Comparison of ENCODE assay signal across 29 mouse cellular contexts in genomic region chr4:105630595-105631369, GRCm38 (mm10).
DNase-seq lines count a peak whose midpoint lies in the region; ATAC-seq and TF ChIP-seq lines count a peak whose summit lies in the region.
"Had no signal": no experiment of that assay in that cellular context is flagged by ENCODE, and none has a peak within 500 bp of the region (broad histone marks: within the 10 kb centered on the region; RNA-seq: fewer than 3 reads in every experiment).

No protein-coding gene starts in this region.

- H3K4me2 ChIP-seq in heart, embryonic 12.5 days = no peak overlapping the region
- H3K4me2 ChIP-seq: embryonic facial prominence, embryonic 12.5 days; liver, embryonic 12.5 days; midbrain, embryonic 15.5 days; neural tube, embryonic 15.5 days had no signal

- TF ChIP-seq CTCF in lung, adult 2 months (IDR thresholded peaks at IDR 0.05; ENCODE audit: insufficient read depth, low read length) = no peak

- H3K9me3 ChIP-seq in heart, embryonic 12.5 days (replicated peaks) = no peaks in the 10 kb centered on the region
- H3K9me3 ChIP-seq: embryonic facial prominence, embryonic 12.5 days; liver, embryonic 12.5 days; midbrain, embryonic 10.5 days; midbrain, embryonic 15.5 days; neural tube, embryonic 15.5 days had no signal

- H3K27ac ChIP-seq in heart, embryonic 12.5 days (ENCODE audit: poor library complexity, severe bottlenecking) = 0 out of 2 replicates have a peak overlapping the region, but pooled peaks have one; percentile 37
- H3K27ac ChIP-seq: embryonic facial prominence, embryonic 12.5 days; heart, adult 2 months; hindbrain, postnatal 0 days; kidney, postnatal 0 days; liver, embryonic 12.5 days; midbrain, embryonic 10.5 days; midbrain, embryonic 15.5 days; neural tube, embryonic 15.5 days had no signal

- H3K4me3 ChIP-seq in heart, embryonic 12.5 days = no peak overlapping the region
- no peak overlapping the region for H3K4me3 ChIP-seq in lung, adult 2 months (replicated peaks; ENCODE audit: extremely low read depth, low read depth, low read length)
- H3K4me3 ChIP-seq: embryonic facial prominence, embryonic 12.5 days; heart, adult 2 months; liver, embryonic 12.5 days; midbrain, embryonic 10.5 days; midbrain, embryonic 15.5 days; neural tube, embryonic 15.5 days had no signal

- no peaks in the 10 kb centered on the region for H3K36me3 ChIP-seq in heart, embryonic 12.5 days
- H3K36me3 ChIP-seq: embryonic facial prominence, embryonic 12.5 days; liver, embryonic 12.5 days; midbrain, embryonic 10.5 days; midbrain, embryonic 15.5 days; neural tube, embryonic 15.5 days had no signal

- no peak for DNase-seq in heart, adult 9 months (ENCODE audit: low spot score in 2 of 2)
- peak; percentile 12 for DNase-seq in lung, postnatal 10 days
- no peak for DNase-seq in lung, adult 2 months
- peak; percentile 15 for DNase-seq in adipocyte (ENCODE audit: low spot score)
- no peak for DNase-seq in adrenal gland, postnatal 36 days
- DNase-seq: adrenal gland, postnatal 10 days; cerebellum, adult 11 months; cerebellum, adult 9-11 months; gastrocnemius, postnatal 25 days; heart, adult 2 months; kidney, adult 8-10 months; kidney, postnatal 4 days; left cerebral cortex, postnatal 4 days; liver, postnatal 0 days; retina, postnatal 1 day; right cerebral cortex, postnatal 14 days; thymus, postnatal 14 days had no signal

- H3K4me1 ChIP-seq in heart, embryonic 12.5 days (replicated peaks) = peaks cover 16% of the 10 kb centered on the region; the same call in 1 of the 2 replicates
- H3K4me1 ChIP-seq in lung, adult 2 months (ENCODE audit: control insufficient read depth, insufficient read depth, low read length) = 0 out of 2 replicates have a peak, but pooled peaks cover 2% of the 10 kb centered on the region
- H3K4me1 ChIP-seq: embryonic facial prominence, embryonic 12.5 days; midbrain, embryonic 10.5 days; midbrain, embryonic 15.5 days; neural tube, embryonic 15.5 days had no signal

- H3K9ac ChIP-seq in heart, embryonic 12.5 days = no peak overlapping the region
- H3K9ac ChIP-seq: embryonic facial prominence, embryonic 12.5 days; liver, embryonic 12.5 days; liver, postnatal 0 days; midbrain, embryonic 15.5 days; neural tube, embryonic 15.5 days had no signal

- no peak for TF ChIP-seq POLR2A in lung, adult 2 months (IDR thresholded peaks at IDR 0.05; ENCODE audit: borderline replicate concordance, extremely low read depth, low read depth, low read length)

- 34% methylated on average over 11 of the region's 11 CpGs for WGBS in heart, embryonic 12.5 days
- WGBS in lung, adult 2 months = 47% methylated on average over 11 of the region's 11 CpGs

- no peaks in the 10 kb centered on the region for H3K27me3 ChIP-seq in heart, embryonic 12.5 days (replicated peaks)
- H3K27me3 ChIP-seq: embryonic facial prominence, embryonic 12.5 days; liver, embryonic 12.5 days; midbrain, embryonic 15.5 days; neural tube, embryonic 15.5 days had no signal

- peak; percentile 48 for ATAC-seq in heart, embryonic 12.5 days (ENCODE audit: insufficient number of reproducible peaks, low FRiP score)
- ATAC-seq in hematopoietic stem cell, adult 5-6 weeks (replicated peaks in 1 of 2; ENCODE audit: insufficient read depth in 1 of 2, low FRiP score in 2 of 2, low TSS enrichment in 1 of 2, low read depth in 1 of 2, poor library complexity in 2 of 2, severe bottlenecking in 2 of 2) = peak; percentile 67 to 81
- no peak for ATAC-seq in frontal cortex, adult (ENCODE audit: low TSS enrichment)
- ATAC-seq: forebrain, embryonic 14.5 days; hindbrain, postnatal 0 days; intestine, embryonic 16.5 days; liver, embryonic 12.5 days; liver, postnatal 0 days; midbrain, embryonic 15.5 days had no signal

Comparison
In these comparisons a context has a peak if more than half of its experiments do, and no peak if none do; other contexts are left out.
1. DNase-seq: peak in lung, postnatal 10 days (single experiment) and adipocyte (single experiment); none in heart, adult 9 months (0 of 2), lung, adult 2 months (single experiment) and adrenal gland, postnatal 36 days (0 of 2).